Mouse (Mus musculus) kidney, postnatal 0 days (tissue): ENCODE data around the gene Mef2a. TPM values are rescaled to one million over a fixed set of nuclear protein-coding genes. Genes with fewer than 3 reads are reported as not detected.
A peak's percentile ranks its signal among the peaks of the same experiment; 100 is the strongest.

ENCODE experiments used
- ATAC-seq: fragments of 200-750 bp; cut with Nextera tagmentation; replicated peaks from 2 replicates; pipeline ENCODE4 v1.8.0; 2017; ENCODE audit warnings: low read depth, moderate number of reproducible peaks, moderate TSS enrichment, moderate library complexity; ENCODE audit not compliant: low FRiP score
- DNase-seq: peaks from one replicate; pipeline ENCODE4 v3.0.0-alpha.2; 2016; ENCODE audit warnings: low spot score
- H3K27ac ChIP-seq: fragments of 300-500 bp; sonication (generic); 2 replicates; pipeline ENCODE4 v1.5.1; 2014; ENCODE audit warnings: mild to moderate bottlenecking
- H3K27me3 ChIP-seq: fragments of 300-500 bp; sonication (generic); 2 replicates; pipeline ENCODE4 v1.6.1; 2014; ENCODE audit warnings: low read length, mixed read lengths; ENCODE audit not compliant: insufficient read depth
- H3K36me3 ChIP-seq: fragments of 300-500 bp; sonication (generic); 2 replicates; pipeline ENCODE4 v1.6.1; 2014; ENCODE audit warnings: low read length, mixed read lengths; ENCODE audit not compliant: insufficient read depth
- H3K4me1 ChIP-seq: fragments of 300-500 bp; sonication (generic); replicated peaks from 2 replicates; pipeline ENCODE4 v1.6.1; 2014; ENCODE audit warnings: antibody characterized with exemption, low read length, mixed read lengths; ENCODE audit not compliant: insufficient read depth
- H3K4me2 ChIP-seq: fragments of 300-500 bp; sonication (generic); 2 replicates; pipeline ENCODE4 v1.6.1; 2014; ENCODE audit warnings: mild to moderate bottlenecking, low read length, moderate library complexity, mixed read lengths
- H3K4me3 ChIP-seq: fragments of 300-500 bp; sonication (generic); replicated peaks from 2 replicates; pipeline ENCODE4 v1.5.1; 2014; ENCODE audit warnings: low read depth, low read length
- H3K9ac ChIP-seq: fragments of 300-500 bp; sonication (generic); 2 replicates; pipeline ENCODE4 v1.6.1; 2014; ENCODE audit warnings: low read depth, low read length
- H3K9me3 ChIP-seq: fragments of 300-500 bp; sonication (generic); replicated peaks from 2 replicates; pipeline ENCODE4 v1.6.1; 2016; ENCODE audit warnings: low read length, inconsistent platforms, mixed read lengths
- CTCF ChIP-seq: IDR thresholded peaks from 2 replicates; pipeline ENCODE4 v1.5.1; 2016; ENCODE audit warnings: antibody characterized with exemption, low read depth, mild to moderate bottlenecking, moderate library complexity
- WGBS: fragments of 180-500 bp; shearing (Covaris S2); extraction: QIAGEN DNeasy Blood & Tissue Kit; methylation state at CpG from one replicate; pipeline ENCODE4 v1.1.7; 2014; 5-methylcytosine and 5-hydroxymethylcytosine counted together
- polyA plus RNA-seq: library from polyadenylated mRNA; unstranded; fragments of >200 nt; fragmentation: Nextera tagmentation; extraction: Ambion mirVana; gene quantifications from 2 replicates; pipeline ENCODE4 v1.2.1, GENCODE M21; 2015

Mef2a gene
- polyA plus RNA-seq, 1 experiment from 2014 or later = 33.3 TPM

- no peak overlapping the region for H3K4me2 ChIP-seq
- peaks cover 19% of the 10 kb centered on the region for H3K36me3 ChIP-seq
- no peaks in the 10 kb centered on the region for H3K9me3 ChIP-seq
- no peak for TF ChIP-seq CTCF
- 78% methylated on average over 3 of the region's 3 CpGs for WGBS
- DNase-seq = no peak
- no peak overlapping the region for H3K9ac ChIP-seq
- H3K4me1 ChIP-seq = no peaks in the 10 kb centered on the region
- no peaks in the 10 kb centered on the region for H3K27me3 ChIP-seq
- H3K4me3 ChIP-seq = no peak overlapping the region
- no peak overlapping the region for H3K27ac ChIP-seq
- no peak for ATAC-seq
Measured at GRCm38 (mm10) chr7:67230221-67230620, 142.4 kb downstream of the Mef2a start.

- no peak overlapping the region for H3K9ac ChIP-seq
- WGBS = 67% methylated on average over 3 of the region's 3 CpGs
- ATAC-seq (no peak), DNase-seq (no peak)
- H3K36me3 ChIP-seq = peaks cover 14% of the 10 kb centered on the region
- no peaks in the 10 kb centered on the region for H3K4me1 ChIP-seq
- H3K27me3 ChIP-seq = no peaks in the 10 kb centered on the region
- no peak overlapping the region for H3K4me2 ChIP-seq
- no peak overlapping the region for H3K4me3 ChIP-seq
- no peak for TF ChIP-seq CTCF
- H3K9me3 ChIP-seq = no peaks in the 10 kb centered on the region
- no peak overlapping the region for H3K27ac ChIP-seq
Measured at GRCm38 (mm10) chr7:67229701-67230100, 143.0 kb downstream of the Mef2a start.

GRCm38 (mm10) chr7:67228891-67229602, 143.6 kb downstream of the Mef2a start:
- peak; percentile 57 for DNase-seq
- ATAC-seq = peak; percentile 19; the same call in 1 of the 2 replicates
- no peak overlapping the region for H3K4me3 ChIP-seq
- no peak overlapping the region for H3K27ac ChIP-seq
- H3K4me1 ChIP-seq = no peaks in the 10 kb centered on the region
- TF ChIP-seq CTCF = peak; percentile 79
- WGBS = 80% methylated on average over 5 of the region's 5 CpGs
- no peaks in the 10 kb centered on the region for H3K9me3 ChIP-seq
- peaks cover 7% of the 10 kb centered on the region for H3K36me3 ChIP-seq
- H3K27me3 ChIP-seq = no peaks in the 10 kb centered on the region
- no peak overlapping the region for H3K4me2 ChIP-seq
- H3K9ac ChIP-seq = no peak overlapping the region

GRCm38 (mm10) chr7:67228390-67228789, 144.3 kb downstream of the Mef2a start:
- no peak overlapping the region for H3K27ac ChIP-seq
- H3K4me1 ChIP-seq = no peaks in the 10 kb centered on the region
- DNase-seq (no peak), ATAC-seq (no peak)
- H3K4me3 ChIP-seq = no peak overlapping the region
- H3K9ac ChIP-seq = no peak overlapping the region
- no peaks in the 10 kb centered on the region for H3K9me3 ChIP-seq
- TF ChIP-seq CTCF = no peak
- 71% methylated on average over 3 of the region's 3 CpGs for WGBS
- H3K4me2 ChIP-seq = no peak overlapping the region
- H3K36me3 ChIP-seq = peaks cover 7% of the 10 kb centered on the region
- no peaks in the 10 kb centered on the region for H3K27me3 ChIP-seq

- peaks cover 4% of the 10 kb centered on the region; the same call in 1 of the 2 replicates for H3K4me1 ChIP-seq
- H3K36me3 ChIP-seq = peaks cover 7% of the 10 kb centered on the region
- 84% methylated on average over 1 of the region's 1 CpGs for WGBS
- DNase-seq (no peak), ATAC-seq (no peak)
- no peak for TF ChIP-seq CTCF
- no peaks in the 10 kb centered on the region for H3K9me3 ChIP-seq
- H3K9ac ChIP-seq = no peak overlapping the region
- no peaks in the 10 kb centered on the region for H3K27me3 ChIP-seq
- H3K4me3 ChIP-seq = no peak overlapping the region
- H3K4me2 ChIP-seq = no peak overlapping the region
- H3K27ac ChIP-seq = no peak overlapping the region
Measured at GRCm38 (mm10) chr7:67227538-67227937, 145.1 kb downstream of the Mef2a start.

GRCm38 (mm10) chr7:67225943-67226625, 146.6 kb downstream of the Mef2a start:
- no peak overlapping the region for H3K4me3 ChIP-seq
- ATAC-seq = no peak
- DNase-seq = no peak

More at GRCm38 (mm10) chr7:67225943-67226625, 146.6 kb downstream of the Mef2a start:
- H3K36me3 ChIP-seq = peaks cover 3% of the 10 kb centered on the region; the same call in 1 of the 2 replicates
- WGBS = 94% methylated on average over 15 of the region's 15 CpGs
- no peaks in the 10 kb centered on the region for H3K9me3 ChIP-seq
- H3K27ac ChIP-seq = no peak overlapping the region
- no peak for TF ChIP-seq CTCF
- H3K9ac ChIP-seq = no peak overlapping the region
- peaks cover 4% of the 10 kb centered on the region; the same call in 1 of the 2 replicates for H3K4me1 ChIP-seq
- no peaks in the 10 kb centered on the region for H3K27me3 ChIP-seq
- H3K4me2 ChIP-seq = no peak overlapping the region
